Mouse (Mus musculus) right cerebral cortex, postnatal 10 days (tissue): Measurements from ENCODE around the gene Tmem19.
"Not testable (repeated sequence)": the region's sequence is repeated elsewhere in the genome, so short reads cannot be mapped to it uniquely, and the experiment has no call there.

Source experiments
- DNase-seq, 2 experiments: peaks; one replicate each; pipeline ENCODE4 v3.0.0; 2021; ENCODE audit warnings: low spot score in 2 of 2

Tmem19 gene

DNA sequence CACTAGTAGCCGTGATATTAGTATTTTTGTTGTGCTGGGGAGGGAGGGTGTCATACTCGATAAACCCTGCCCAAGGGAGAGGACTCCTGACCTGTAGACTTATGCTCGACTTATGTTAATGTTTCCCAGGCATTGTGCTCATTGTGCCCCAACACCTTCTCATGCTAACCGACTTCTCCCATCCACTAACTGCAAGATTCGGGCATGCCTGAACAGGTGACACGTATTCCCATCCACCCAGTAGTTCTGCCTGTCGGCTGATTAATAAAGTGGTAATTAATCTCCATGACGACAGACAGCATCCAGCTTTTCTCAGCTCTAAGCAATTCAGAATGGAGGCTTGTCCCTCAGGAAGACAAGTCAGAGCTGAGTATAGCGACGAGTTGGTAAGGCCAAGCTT lies 13.3 kb downstream of the Tmem19 start:
- no peak for DNase-seq

GRCm38 (mm10) chr10:115348131-115348530 lies 14.2 kb downstream of the Tmem19 start:
- no peak for DNase-seq

GRCm38 (mm10) chr10:115346444-115346843 lies 15.9 kb downstream of the Tmem19 start:
- DNase-seq, result no peak

DNA sequence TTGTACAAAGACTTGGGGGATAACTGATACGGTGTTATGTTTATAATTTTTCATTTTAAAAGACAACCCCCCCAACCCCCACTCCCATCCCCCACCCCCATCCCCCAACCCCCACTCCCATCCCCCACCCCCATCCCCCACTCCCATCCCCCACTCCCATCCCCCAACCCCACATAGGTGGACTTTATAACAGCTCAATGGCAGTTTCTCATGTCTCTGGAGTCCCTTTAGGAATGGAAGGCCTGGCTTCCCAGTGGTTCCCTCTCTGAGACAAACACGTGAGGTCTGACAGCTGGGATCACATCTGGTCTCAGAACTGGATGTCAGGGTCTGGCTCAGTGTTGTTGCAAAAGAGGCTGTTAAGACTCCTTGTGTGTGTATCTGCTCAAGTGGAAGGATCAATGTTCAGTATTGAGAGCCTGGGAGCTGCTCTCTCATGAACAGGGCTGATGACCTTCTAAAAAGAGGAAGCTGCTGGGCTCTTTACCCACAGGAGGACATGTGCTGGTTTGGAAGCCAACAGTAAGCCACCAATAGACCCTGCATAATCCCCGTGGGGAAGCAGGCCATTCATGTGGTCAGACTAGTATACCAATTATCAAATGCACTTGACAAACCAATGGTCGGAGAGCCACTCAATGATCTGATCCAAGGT lies 19.4 kb downstream of the Tmem19 start:
- DNase-seq, result no peak

DNA sequence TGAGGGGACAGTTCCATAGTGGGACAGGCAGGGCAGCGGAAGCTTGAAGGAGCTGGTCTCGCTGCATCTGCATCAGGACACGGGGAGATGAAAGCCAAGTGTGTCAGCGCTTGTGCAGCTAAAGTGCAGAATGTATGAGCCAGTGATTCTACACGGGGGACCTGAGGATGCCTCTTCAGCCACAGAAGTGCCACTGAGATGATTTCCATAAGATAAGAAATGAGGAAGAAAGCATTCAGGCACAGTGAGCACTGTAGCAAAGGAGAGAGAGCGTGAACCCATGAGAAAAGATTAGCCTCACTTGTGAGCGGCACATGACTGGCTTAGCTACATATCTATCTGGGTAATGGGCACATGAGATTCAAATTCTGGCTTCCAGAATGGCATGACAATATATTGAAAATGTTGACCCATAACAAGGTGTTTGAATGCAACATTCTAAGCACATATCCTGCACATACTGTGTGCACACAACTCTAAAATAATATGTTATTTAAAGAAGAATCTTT lies 22.4 kb downstream of the Tmem19 start:
- DNase-seq, result no peak

- no peak for DNase-seq
Observed at GRCm38 (mm10) chr10:115336901-115337300, 25.4 kb downstream of the Tmem19 start.

- DNase-seq, result no peak
Observed at GRCm38 (mm10) chr10:115333528-115333927, 28.8 kb downstream of the Tmem19 start.

GRCm38 (mm10) chr10:115332997-115333396 lies 29.3 kb downstream of the Tmem19 start:
- DNase-seq, result no peak

DNA sequence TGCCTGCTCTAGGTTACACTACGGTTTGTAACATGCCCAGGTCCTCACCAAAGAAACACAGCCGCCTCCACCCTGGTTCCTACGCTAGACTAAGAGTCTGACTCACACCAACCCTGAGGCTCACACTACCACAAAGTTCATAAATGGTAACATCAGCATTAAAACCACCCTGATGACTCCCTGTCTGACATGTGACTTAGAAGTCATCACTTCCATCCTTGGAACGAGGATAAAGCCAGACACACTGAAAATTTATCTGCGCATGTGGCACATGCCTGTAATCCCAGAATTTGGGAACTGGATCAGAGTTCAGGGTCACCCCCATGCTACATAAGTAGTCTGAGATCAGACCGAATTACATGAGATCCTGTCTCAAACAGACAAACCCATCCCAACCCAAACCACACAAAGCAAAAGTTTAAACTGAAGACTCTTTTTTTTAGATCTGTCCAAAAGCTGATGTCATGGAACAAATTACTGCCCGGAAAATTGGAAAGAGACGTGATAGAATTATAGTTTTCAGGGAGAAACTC lies 29.8 kb downstream of the Tmem19 start:
- no peak for DNase-seq

DNA sequence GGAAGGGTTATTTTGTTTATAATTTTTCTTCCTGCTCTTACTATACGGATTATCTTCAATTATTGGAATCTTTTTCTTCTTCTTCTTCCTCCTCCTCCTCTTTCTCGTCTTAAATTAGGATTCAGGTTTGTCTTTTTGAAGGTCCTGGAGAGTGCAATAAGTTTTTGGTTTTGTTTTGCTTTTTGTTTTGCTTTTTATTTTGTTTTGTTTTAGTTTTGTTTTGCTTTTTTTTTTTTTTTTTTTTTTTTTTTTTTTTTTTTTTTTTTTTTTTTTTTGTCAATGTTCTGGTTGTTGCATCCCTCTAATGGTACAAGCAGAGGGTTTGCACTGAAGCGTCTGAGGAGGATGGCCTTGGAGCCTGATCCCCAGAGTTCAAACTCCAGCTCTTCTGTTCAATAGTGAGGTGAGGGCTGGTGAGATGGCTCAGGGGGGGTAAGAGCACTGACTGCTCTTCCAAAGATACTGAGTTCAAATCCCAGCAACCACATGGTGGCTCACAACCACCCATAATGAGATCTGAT lies 33.2 kb downstream of the Tmem19 start:
- DNase-seq, result no peak

DNA sequence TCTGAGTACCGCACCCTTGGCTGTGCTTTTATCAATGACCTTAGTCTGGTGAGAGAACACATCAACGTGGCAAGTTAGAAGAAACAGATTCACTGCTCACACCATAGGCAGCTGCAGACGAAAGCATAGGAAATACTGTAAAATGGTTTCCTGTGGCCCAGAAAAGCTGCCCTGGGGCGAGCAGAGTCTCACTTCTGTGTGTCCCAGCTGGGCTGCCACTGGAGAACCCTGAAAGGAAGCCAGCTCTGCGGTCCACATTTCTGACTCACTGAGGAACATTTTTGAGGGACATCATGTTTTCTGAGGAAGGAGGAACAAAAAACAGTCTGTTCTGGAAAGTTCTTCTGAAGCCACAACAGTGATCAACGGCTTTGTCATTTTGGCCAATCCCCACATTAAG lies 33.8 kb downstream of the Tmem19 start:
- DNase-seq, result no peak

DNA sequence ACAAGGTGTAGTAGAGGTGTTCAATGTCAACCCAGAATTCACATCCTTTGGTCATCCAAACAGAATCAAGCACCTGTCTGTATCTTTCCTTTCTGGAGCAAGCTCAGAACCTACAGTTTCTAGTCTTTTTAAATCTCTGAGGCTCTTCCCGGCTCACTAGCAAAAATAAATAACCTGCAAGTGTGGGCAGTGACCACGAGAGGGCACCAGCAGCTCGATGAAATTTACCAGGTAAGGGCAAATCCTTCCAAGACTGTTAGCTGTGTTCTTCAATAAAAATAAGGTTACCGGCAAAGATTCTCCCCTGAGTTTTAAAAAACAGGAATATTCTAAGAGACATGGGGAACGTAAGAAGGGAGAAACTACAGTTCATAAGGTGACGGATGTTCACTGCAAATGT lies 39.0 kb downstream of the Tmem19 start:
- peak; percentile 65 to 82 for DNase-seq

DNA sequence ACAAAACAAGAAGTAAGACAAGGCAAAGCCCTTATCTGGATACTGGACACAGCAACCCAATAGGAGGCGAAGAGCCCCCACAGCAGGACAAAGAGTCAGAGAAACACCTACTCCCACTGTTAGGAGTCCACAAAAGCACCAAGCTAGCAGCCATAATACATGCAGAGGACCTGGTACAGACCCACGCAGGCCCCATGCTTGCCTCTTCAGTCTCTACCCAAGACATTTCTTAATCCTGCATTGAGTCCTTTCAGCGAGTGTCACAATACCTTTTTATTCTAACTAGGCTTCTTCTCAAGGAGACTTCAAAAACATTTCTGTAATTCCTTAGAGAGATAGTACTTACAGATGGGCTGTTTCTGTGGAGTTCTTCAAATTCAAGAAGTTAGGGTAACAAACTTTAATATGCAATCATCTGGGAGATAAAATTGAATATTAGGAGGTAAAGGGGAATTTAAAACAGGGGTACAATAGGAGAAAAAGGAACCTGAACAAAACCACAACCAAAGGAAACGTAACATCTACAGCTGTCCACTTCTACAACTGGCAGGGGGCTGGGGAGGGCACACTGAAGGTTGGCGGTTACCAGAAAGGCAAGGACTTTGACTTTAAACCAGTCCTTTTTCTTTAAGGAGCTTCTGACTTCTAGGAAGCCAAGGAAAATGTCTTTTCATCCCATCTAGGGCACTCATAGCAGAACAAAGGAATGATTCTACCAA lies 40.8 kb downstream of the Tmem19 start:
- DNase-seq, result no peak

GRCm38 (mm10) chr10:115318388-115318787 lies 43.9 kb downstream of the Tmem19 start:
- not testable (repeated sequence) for DNase-seq

DNA sequence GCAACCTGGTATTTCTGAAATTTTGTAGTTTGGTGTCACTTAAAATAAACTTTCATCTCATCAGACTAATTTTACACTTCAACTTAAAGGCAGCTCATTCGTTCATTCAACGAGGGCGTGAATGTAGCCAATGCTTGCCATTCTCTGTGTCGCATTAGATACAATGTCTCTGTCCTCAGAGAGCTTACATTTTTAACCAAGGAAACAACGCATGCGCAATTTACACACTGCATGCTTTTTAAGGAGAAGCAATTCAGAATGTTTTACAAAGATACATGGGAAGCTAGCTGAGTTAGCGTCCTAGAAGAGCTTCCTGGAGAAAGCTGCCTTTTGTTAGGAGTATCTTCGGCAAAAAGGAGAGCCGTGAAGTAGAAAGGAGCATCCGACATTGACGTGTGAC lies 46.0 kb downstream of the Tmem19 start:
- peak in 1 of 2 experiments; percentile 38 for DNase-seq

DNA sequence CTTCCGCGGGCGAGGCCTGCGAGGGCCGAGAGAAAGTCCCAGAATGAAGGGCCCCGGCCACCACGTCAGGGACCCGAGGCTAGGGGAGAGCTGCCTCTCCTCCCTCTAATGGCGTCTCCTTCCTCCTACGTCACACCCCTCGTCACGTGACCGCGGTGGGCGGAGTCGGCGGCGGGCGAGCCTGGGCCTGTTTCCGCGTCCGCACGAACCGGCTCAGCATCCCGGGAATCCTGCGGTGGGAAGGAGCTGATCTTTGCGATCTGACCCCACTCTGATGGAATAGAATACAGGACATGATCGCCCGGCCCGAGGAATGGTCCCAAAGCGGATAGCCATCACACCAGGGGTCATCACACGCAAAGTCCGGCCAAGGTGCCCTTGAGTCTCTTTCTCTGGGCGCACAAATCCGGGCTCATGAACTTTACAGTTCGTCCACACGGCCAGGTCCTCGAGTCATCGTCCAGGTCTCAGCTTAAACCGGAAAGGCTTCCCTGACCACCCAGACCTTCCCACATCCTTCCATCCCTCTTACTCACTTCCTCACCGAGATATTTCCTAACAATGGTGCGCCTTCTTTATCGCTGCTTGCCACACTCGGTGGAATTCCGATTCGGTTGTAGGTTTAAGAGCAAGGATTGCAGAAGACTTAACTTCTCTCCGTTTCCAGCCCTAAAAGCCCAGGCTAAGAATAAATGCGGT lies 46.7 kb downstream of the Tmem19 start, which contains the start of gene Rab21:
Gene Rab21, minus strand, starts transcription at position 122 of the 699 bp plus-strand sequence.
- peak; percentile 97 to 98 for DNase-seq

GRCm38 (mm10) chr10:115314582-115315452 lies 47.5 kb downstream of the Tmem19 start:
- peak; percentile 44 to 53 for DNase-seq

GRCm38 (mm10) chr10:115314287-115314581 lies 48.1 kb downstream of the Tmem19 start:
- DNase-seq, result no peak

GRCm38 (mm10) chr10:115313641-115314286 lies 48.5 kb downstream of the Tmem19 start:
- peak in 1 of 2 experiments; percentile 21 for DNase-seq

- no peak for DNase-seq
Observed at GRCm38 (mm10) chr10:115312732-115313131, 49.6 kb downstream of the Tmem19 start.

- DNase-seq, result no peak
Observed at GRCm38 (mm10) chr10:115312194-115312593, 50.1 kb downstream of the Tmem19 start.
